Mouse (Mus musculus) limb, embryonic 11.5 days (tissue): ENCODE data around the gene Pola2. TPM values are rescaled to one million over a fixed set of nuclear protein-coding genes. Genes with fewer than 3 reads are reported as not detected.

Source experiments
- ATAC-seq: fragments of 200-750 bp; cut with Nextera tagmentation; 2 replicates; pipeline ENCODE4 v1.8.0; 2017; ENCODE audit warnings: low read depth; ENCODE audit not compliant: insufficient number of reproducible peaks, low FRiP score, low TSS enrichment
- DNase-seq: peaks from one replicate; pipeline ENCODE4 v3.0.0-alpha.2; 2015; ENCODE audit warnings: low spot score
- H3K27ac ChIP-seq: fragments of 300-500 bp; sonication (generic); replicated peaks from 2 replicates; pipeline ENCODE4 v1.5.1; 2014; ENCODE audit warnings: low read depth, mild to moderate bottlenecking, low read length
- H3K27me3 ChIP-seq: fragments of 300-500 bp; sonication (generic); 2 replicates; pipeline ENCODE4 v1.6.1; 2014; ENCODE audit warnings: mild to moderate bottlenecking, low read length, mixed read lengths; ENCODE audit not compliant: control insufficient read depth, insufficient read depth
- H3K36me3 ChIP-seq: fragments of 300-500 bp; sonication (generic); 2 replicates; pipeline ENCODE4 v1.6.1; 2014; ENCODE audit warnings: mild to moderate bottlenecking, low read length, moderate library complexity, mixed read lengths; ENCODE audit not compliant: control insufficient read depth, insufficient read depth
- H3K4me1 ChIP-seq: fragments of 300-500 bp; sonication (generic); 2 replicates; pipeline ENCODE4 v1.6.1; 2014; ENCODE audit warnings: low read length, mixed read lengths; ENCODE audit not compliant: control insufficient read depth, insufficient read depth
- H3K4me2 ChIP-seq: fragments of 300-500 bp; sonication (generic); 2 replicates; pipeline ENCODE4 v1.6.1; 2014; ENCODE audit warnings: low read depth, mild to moderate bottlenecking, moderate library complexity; ENCODE audit not compliant: severe bottlenecking
- H3K4me3 ChIP-seq: fragments of 300-500 bp; sonication (generic); 2 replicates; pipeline ENCODE4 v1.5.1; 2014; ENCODE audit warnings: low read depth, low read length
- H3K9ac ChIP-seq: fragments of 300-500 bp; sonication (generic); 2 replicates; pipeline ENCODE4 v1.6.1; 2014; ENCODE audit warnings: mild to moderate bottlenecking, low read length
- H3K9me3 ChIP-seq: fragments of 300-500 bp; sonication (generic); 2 replicates; pipeline ENCODE4 v1.6.1; 2016; ENCODE audit warnings: low read length; ENCODE audit not compliant: control insufficient read depth
- WGBS: fragments of 180-500 bp; shearing (Covaris S2); extraction: QIAGEN DNeasy Blood & Tissue Kit; methylation state at CpG from one replicate; pipeline ENCODE4 v1.1.7; 2014; 5-methylcytosine and 5-hydroxymethylcytosine counted together
- polyA plus RNA-seq: library from polyadenylated mRNA; unstranded; fragments of >200 nt; fragmentation: Nextera tagmentation; extraction: Ambion mirVana; gene quantifications from 2 replicates; pipeline ENCODE4 v1.2.1, GENCODE M21; 2014

Gene Pola2
- polyA plus RNA-seq, 1 experiment from 2014 or later: 109 TPM

DNA sequence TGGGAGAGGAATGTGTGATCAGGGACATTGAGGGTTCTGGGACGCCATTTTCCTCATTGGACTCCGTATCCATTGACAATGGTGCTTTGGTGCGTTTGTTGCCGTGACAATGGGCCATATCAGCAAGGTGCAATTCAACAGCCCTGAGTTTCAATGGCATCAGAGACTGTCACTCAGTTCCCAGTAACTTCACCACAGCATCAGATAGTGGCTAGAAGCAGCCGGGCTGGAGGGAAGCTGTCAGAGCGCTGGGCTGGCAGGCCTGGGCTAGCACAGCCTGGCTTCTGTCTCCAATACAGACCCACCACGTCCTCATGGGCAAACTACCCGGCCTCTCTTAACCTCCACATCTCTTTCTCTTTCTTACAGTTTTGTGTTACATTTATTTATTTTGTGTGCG, 16.5 kb upstream of the Pola2 start:
- Histone ChIP-seq H3K9ac (no peak overlapping the region), H3K36me3 (no peaks in the 10 kb centered on the region), H3K4me1 (no peaks in the 10 kb centered on the region), H3K27me3 (no peaks in the 10 kb centered on the region), H3K4me3 (no peak overlapping the region), H3K4me2 (no peak overlapping the region), H3K27ac (no peak overlapping the region), H3K9me3 (no peaks in the 10 kb centered on the region)
- no peak for DNase-seq
- ATAC-seq: no peak
- WGBS: 85% methylated on average over 9 of the region's 9 CpGs

DNA sequence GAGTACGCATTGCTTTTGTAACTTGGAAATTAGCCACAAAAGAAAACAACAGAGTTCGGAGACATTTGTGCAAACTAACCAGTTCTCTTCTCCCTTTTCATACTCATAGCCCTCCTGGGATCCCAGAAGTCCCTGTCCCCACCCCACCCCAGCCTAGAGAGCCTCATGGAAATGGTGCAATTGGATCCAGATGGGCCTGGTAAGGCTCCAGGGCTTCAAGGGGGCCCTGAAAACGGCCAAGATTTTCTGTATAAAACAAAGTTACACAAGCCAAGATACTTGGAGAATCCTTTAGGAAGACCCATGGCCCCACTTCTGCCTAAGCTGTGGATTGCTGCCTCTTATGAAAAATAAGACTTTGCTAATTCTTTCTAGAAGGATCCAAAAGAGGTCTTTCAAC, 13.7 kb upstream of the Pola2 start:
- Histone ChIP-seq H3K4me1 (no peaks in the 10 kb centered on the region), H3K9me3 (no peaks in the 10 kb centered on the region), H3K4me3 (no peak overlapping the region), H3K27ac (no peak overlapping the region), H3K9ac (no peak overlapping the region), H3K36me3 (no peaks in the 10 kb centered on the region; the same call in 1 of the 2 replicates), H3K4me2 (no peak overlapping the region), H3K27me3 (no peaks in the 10 kb centered on the region)
- ATAC-seq (no peak), DNase-seq (no peak)
- 64% methylated on average over 3 of the region's 3 CpGs for WGBS

DNA sequence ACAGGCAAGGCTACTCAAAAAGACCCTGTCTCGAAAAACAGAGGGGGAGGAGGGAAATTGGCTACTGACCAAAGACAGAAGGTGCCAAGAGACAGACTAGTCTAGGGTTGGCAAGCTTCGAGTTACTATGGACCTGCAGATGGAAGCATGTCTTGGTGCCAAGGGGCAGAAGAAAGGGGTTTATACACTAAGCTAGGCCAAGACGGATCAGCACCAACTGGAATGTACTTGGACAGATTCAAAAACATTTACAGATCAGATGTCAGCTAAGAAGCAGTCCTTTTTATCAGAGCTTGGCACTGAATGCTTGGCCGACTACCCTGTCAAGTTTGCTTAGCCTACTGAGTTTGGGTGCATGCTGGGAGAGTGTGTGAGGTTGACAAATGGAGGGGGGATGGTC, 11.7 kb upstream of the Pola2 start:
- Histone ChIP-seq H3K9ac (no peak overlapping the region), H3K36me3 (no peaks in the 10 kb centered on the region; the same call in 1 of the 2 replicates), H3K27ac (no peak overlapping the region), H3K9me3 (no peaks in the 10 kb centered on the region), H3K4me1 (no peaks in the 10 kb centered on the region), H3K4me2 (no peak overlapping the region), H3K27me3 (no peaks in the 10 kb centered on the region), H3K4me3 (no peak overlapping the region)
- ATAC-seq (no peak), DNase-seq (no peak)
- WGBS: 85% methylated on average over 4 of the region's 4 CpGs

DNA sequence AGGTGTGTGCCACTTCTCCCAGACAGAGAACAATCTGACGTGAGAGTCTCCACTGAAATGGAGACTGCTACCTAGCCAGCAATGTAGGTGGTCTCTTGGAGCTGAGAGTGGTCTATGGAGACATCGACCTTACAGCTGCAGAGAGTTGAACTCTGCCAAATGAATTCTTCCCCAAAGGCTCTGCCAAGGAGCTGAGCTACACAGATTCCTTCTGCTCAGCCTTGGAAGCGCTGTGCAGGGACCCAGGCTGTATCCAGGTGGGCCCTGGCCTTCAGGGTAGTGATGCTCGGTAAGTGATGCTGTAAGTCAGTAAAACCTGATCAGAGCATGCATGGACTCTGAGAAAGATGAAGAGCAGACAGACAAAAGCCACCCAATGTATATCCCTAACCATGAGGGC, 11.1 kb upstream of the Pola2 start:
- H3K4me2 ChIP-seq: no peak overlapping the region
- no peaks in the 10 kb centered on the region for H3K27me3 ChIP-seq
- WGBS: 74% methylated on average over 4 of the region's 4 CpGs
- H3K27ac ChIP-seq: no peak overlapping the region
- ATAC-seq (no peak), DNase-seq (no peak)
- no peak overlapping the region for H3K4me3 ChIP-seq
- no peaks in the 10 kb centered on the region for H3K4me1 ChIP-seq
- H3K9ac ChIP-seq: no peak overlapping the region
- no peaks in the 10 kb centered on the region; the same call in 1 of the 2 replicates for H3K36me3 ChIP-seq
- no peaks in the 10 kb centered on the region for H3K9me3 ChIP-seq

DNA sequence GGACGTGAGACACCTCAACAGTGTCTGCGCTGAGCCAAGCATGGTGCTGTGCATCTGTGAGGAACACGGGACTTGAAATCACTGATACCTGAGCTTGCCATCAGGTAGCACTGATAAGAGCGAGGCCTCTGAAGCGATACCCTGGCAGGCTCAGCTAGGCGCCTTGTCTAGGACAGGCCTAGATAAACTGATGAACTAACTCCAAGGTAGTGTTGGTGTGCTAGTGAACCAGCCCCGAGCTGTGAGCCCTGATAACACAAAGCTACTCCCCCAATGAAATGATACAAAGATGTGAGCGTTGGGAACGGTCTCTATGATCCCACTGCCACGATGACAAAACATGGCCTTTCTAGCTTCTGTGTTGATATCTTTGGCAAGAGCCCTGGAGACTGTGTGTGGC, 3.7 kb upstream of the Pola2 start:
- H3K27ac ChIP-seq: no peak overlapping the region
- ATAC-seq: no peak
- 90% methylated on average over 10 of the region's 10 CpGs for WGBS
- DNase-seq: no peak
- H3K27me3 ChIP-seq: no peaks in the 10 kb centered on the region
- peaks cover 6% of the 10 kb centered on the region; the same call in 1 of the 2 replicates for H3K4me1 ChIP-seq
- no peak overlapping the region for H3K4me2 ChIP-seq
- H3K9me3 ChIP-seq: no peaks in the 10 kb centered on the region
- no peak overlapping the region for H3K9ac ChIP-seq
- no peaks in the 10 kb centered on the region for H3K36me3 ChIP-seq
- H3K4me3 ChIP-seq: no peak overlapping the region

DNA sequence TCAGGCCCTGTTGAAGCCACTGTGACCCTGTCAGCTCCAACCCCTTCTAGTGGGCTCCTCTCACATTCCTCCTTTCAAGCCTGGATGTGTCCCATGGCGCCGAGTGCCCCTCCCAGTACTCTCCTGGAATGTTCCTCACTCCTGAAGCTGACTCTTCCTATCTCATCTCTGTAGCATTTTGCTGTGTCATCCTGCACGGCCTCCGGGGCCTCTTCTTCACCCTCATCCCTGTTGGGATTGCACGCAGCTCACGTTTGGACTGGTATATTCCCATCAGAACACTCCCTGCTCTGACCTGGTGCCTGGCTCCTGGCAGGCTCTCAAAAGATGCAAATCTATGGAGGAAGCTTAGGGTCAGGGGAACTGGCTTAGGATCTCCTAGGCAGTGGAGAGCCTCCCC, 2.8 kb upstream of the Pola2 start:
- Histone ChIP-seq H3K4me2 (no peak overlapping the region), H3K27ac (no peak overlapping the region), H3K4me1 (peaks cover 9% of the 10 kb centered on the region; the same call in 1 of the 2 replicates), H3K36me3 (no peaks in the 10 kb centered on the region), H3K9ac (no peak overlapping the region), H3K4me3 (no peak overlapping the region), H3K27me3 (no peaks in the 10 kb centered on the region), H3K9me3 (no peaks in the 10 kb centered on the region)
- no peak for DNase-seq
- 71% methylated on average over 6 of the region's 6 CpGs for WGBS
- no peak for ATAC-seq

DNA sequence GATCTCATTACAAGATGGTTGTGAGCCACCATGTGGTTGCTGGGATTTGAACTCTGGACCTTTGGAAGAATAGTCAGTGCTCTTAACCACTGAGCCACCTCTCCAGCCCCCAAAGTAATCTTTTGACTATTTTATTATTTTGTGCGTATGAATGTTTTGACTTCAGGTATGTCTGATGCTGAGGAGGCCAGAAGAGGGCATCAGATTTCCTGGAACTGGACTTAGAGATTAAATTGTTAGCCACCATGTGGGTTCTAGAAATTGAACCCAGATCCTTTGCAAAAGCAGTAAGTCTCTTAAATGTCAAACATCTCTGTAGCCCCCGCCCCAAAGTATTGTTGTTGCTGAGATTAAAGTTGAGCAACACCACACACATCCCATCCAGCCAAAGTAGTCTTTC, 1.9 kb upstream of the Pola2 start:
- WGBS: 89% methylated on average over 2 of the region's 2 CpGs
- Histone ChIP-seq H3K4me1 (peaks cover 9% of the 10 kb centered on the region; the same call in 1 of the 2 replicates), H3K4me3 (no peak overlapping the region), H3K36me3 (no peaks in the 10 kb centered on the region; the same call in 1 of the 2 replicates), H3K27ac (no peak overlapping the region), H3K9me3 (no peaks in the 10 kb centered on the region), H3K9ac (no peak overlapping the region), H3K27me3 (no peaks in the 10 kb centered on the region), H3K4me2 (no peak overlapping the region)
- DNase-seq (no peak), ATAC-seq (no peak)

DNA sequence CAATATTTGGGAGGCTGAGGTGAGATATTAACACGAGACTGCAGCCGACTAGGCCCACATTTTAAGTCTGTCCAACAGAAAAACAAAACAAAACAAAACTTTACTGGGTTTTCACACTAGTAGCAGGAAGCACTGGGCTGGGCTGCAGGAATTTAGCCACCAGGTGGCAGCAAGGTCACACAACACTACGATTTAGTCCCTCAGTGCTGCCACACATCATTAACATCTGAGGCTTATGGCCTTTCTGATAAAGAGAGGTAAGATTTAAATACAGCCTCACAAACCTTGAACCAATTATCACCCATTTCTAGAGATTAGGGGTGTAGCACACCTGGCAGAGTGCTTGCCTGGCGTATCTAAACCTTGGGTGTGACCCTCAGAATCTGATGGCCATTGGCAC, 1.3 kb upstream of the Pola2 start:
- WGBS: 7% methylated on average over 4 of the region's 4 CpGs
- Histone ChIP-seq H3K27me3 (no peaks in the 10 kb centered on the region), H3K9me3 (no peaks in the 10 kb centered on the region), H3K27ac (no peak overlapping the region), H3K9ac (no peak overlapping the region), H3K4me2 (no peak overlapping the region), H3K4me1 (peaks cover 9% of the 10 kb centered on the region; the same call in 1 of the 2 replicates), H3K4me3 (no peak overlapping the region), H3K36me3 (no peaks in the 10 kb centered on the region; the same call in 1 of the 2 replicates)
- DNase-seq (peak; percentile 88), ATAC-seq (peak; percentile 61; the same call in 1 of the 2 replicates)

DNA sequence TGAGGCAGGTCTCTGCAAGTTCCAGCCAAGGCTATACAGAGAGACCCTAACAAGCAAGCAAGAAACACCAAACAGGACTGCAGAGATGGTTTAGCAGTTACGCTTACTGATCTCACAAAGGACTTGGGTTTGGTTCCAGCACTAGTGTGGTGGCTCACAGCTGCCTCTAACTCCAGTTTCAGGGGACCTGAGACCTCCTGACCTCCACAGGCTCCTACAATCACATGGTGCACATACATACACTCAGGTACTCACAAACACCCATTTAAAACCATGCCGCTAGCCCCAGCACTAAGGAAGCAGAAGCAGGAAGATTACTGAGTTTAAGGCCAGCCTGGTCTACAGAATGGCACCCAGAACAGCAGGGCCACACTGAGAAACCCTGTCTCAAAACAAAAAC, 802 bp upstream of the Pola2 start:
- DNase-seq (no peak), ATAC-seq (no peak)
- Histone ChIP-seq H3K4me3 (peak overlapping the region; percentile 51; the same call in 1 of the 2 replicates), H3K9ac (no peak overlapping the region), H3K4me1 (peaks cover 9% of the 10 kb centered on the region; the same call in 1 of the 2 replicates), H3K27ac (no peak overlapping the region), H3K4me2 (peak overlapping the region; percentile 44; the same call in 1 of the 2 replicates), H3K9me3 (no peaks in the 10 kb centered on the region), H3K27me3 (no peaks in the 10 kb centered on the region), H3K36me3 (no peaks in the 10 kb centered on the region; the same call in 1 of the 2 replicates)
- WGBS: 86% methylated on average over 2 of the region's 2 CpGs
